ENCODE assay signal across 7 mouse cellular contexts in genomic region chr3:96414951-96415327, GRCm38 (mm10). TPM values are rescaled to one million over a fixed set of nuclear protein-coding genes. Genes with fewer than 3 reads are reported as not detected.
DNase-seq lines count a peak whose midpoint lies in the region; ATAC-seq and TF ChIP-seq lines count a peak whose summit lies in the region.

No protein-coding gene starts in this region.

- H3K27me3 ChIP-seq in liver, embryonic 11.5 days (replicated peaks; ENCODE audit: control insufficient read depth, insufficient read depth, low read length): peaks cover 3% of the 10 kb centered on the region; the same call in 1 of the 2 replicates
- peaks cover 17% of the 10 kb centered on the region for H3K27me3 ChIP-seq in forebrain, embryonic 12.5 days
- H3K27me3 ChIP-seq in limb, embryonic 14.5 days (ENCODE audit: control insufficient read depth, insufficient read depth, low read length): peaks cover 7% of the 10 kb centered on the region
- peaks cover 6% of the 10 kb centered on the region; the same call in 1 of the 2 replicates for H3K27me3 ChIP-seq in small intestine, adult 2 months (ENCODE audit: control insufficient read depth, insufficient read depth, low read length)

- 27% methylated on average over 7 of the region's 7 CpGs for WGBS in liver, embryonic 11.5 days
- 44% methylated on average over 7 of the region's 7 CpGs for WGBS in forebrain, embryonic 12.5 days
- WGBS in limb, embryonic 14.5 days: 38% methylated on average over 7 of the region's 7 CpGs
- 48% methylated on average over 7 of the region's 7 CpGs for WGBS in small intestine, adult 2 months

- H3K36me3 ChIP-seq in liver, embryonic 11.5 days (ENCODE audit: control insufficient read depth, insufficient read depth, low read length): no peaks in the 10 kb centered on the region
- no peaks in the 10 kb centered on the region for H3K36me3 ChIP-seq in forebrain, embryonic 12.5 days (replicated peaks)
- 0 out of 2 replicates have a peak, but pooled peaks cover 4% of the 10 kb centered on the region for H3K36me3 ChIP-seq in limb, embryonic 14.5 days (ENCODE audit: control insufficient read depth, insufficient read depth, low read length)
- no peaks in the 10 kb centered on the region for H3K36me3 ChIP-seq in small intestine, adult 2 months (ENCODE audit: control insufficient read depth, insufficient read depth, low read length)

- H3K4me2 ChIP-seq in liver, embryonic 11.5 days: peak overlapping the region; percentile 85
- H3K4me2 ChIP-seq in forebrain, embryonic 12.5 days: peak overlapping the region; percentile 76
- peak overlapping the region; percentile 54 for H3K4me2 ChIP-seq in limb, embryonic 14.5 days (replicated peaks; ENCODE audit: low read depth, low read length, severe bottlenecking)

- TF ChIP-seq CTCF in small intestine, adult 2 months (IDR thresholded peaks at IDR 0.05; ENCODE audit: extremely low read depth, insufficient read length, insufficient replicate concordance, low read depth, low read length): no peak

- peaks cover 17% of the 10 kb centered on the region for H3K4me1 ChIP-seq in liver, embryonic 11.5 days (replicated peaks; ENCODE audit: control insufficient read depth, insufficient read depth, low read length)
- peaks cover 7% of the 10 kb centered on the region for H3K4me1 ChIP-seq in forebrain, embryonic 12.5 days
- no peaks in the 10 kb centered on the region for H3K4me1 ChIP-seq in limb, embryonic 14.5 days (ENCODE audit: control insufficient read depth, insufficient read depth, low read length)
- H3K4me1 ChIP-seq in small intestine, adult 2 months (ENCODE audit: control insufficient read depth, insufficient read depth, insufficient read length, low read length): 0 out of 2 replicates have a peak, but pooled peaks cover 3% of the 10 kb centered on the region

- no peak for ATAC-seq in liver, embryonic 11.5 days (replicated peaks; ENCODE audit: low FRiP score)
- ATAC-seq in forebrain, embryonic 12.5 days (ENCODE audit: low FRiP score): no peak
- no peak; the same call in 1 of the 2 replicates for ATAC-seq in limb, embryonic 14.5 days (ENCODE audit: low FRiP score, low read depth)
- ATAC-seq in cerebellum, adult (ENCODE audit: insufficient number of reproducible peaks, low FRiP score, low TSS enrichment): no peak

- no peak for DNase-seq in liver, embryonic 11.5 days (ENCODE audit: low spot score)
- no peak for DNase-seq in liver
- no peak for DNase-seq in limb, embryonic 14.5 days (ENCODE audit: low spot score)
- DNase-seq in right cerebral cortex, postnatal 4 days: no peak

- no peak for TF ChIP-seq POLR2A in limb, embryonic 14.5 days (IDR thresholded peaks at IDR 0.05; ENCODE audit: borderline replicate concordance, extremely low read depth, insufficient read depth, insufficient read length)
- TF ChIP-seq POLR2A in small intestine, adult 2 months (IDR thresholded peaks at IDR 0.05; ENCODE audit: low read depth, low read length): no peak

- peak overlapping the region; percentile 66 for H3K4me3 ChIP-seq in liver, embryonic 11.5 days (ENCODE audit: low read depth, low read length)
- peak overlapping the region; percentile 66 for H3K4me3 ChIP-seq in forebrain, embryonic 12.5 days (replicated peaks)
- peak overlapping the region; percentile 59 for H3K4me3 ChIP-seq in limb, embryonic 14.5 days (replicated peaks; ENCODE audit: low read length)
- H3K4me3 ChIP-seq in small intestine, adult 2 months (ENCODE audit: low read depth, low read length): 0 out of 2 replicates have a peak overlapping the region, but pooled peaks have one; percentile 77

- H3K27ac ChIP-seq in liver, embryonic 11.5 days (ENCODE audit: low read depth, low read length): peak overlapping the region; percentile 16; the same call in 1 of the 2 replicates
- H3K27ac ChIP-seq in forebrain, embryonic 12.5 days: no peak overlapping the region
- H3K27ac ChIP-seq in limb, embryonic 14.5 days (replicated peaks; ENCODE audit: low read depth, low read length): peak overlapping the region; percentile 92; the same call in 1 of the 2 replicates
- H3K27ac ChIP-seq in small intestine, adult 2 months (ENCODE audit: insufficient read depth, low read depth, low read length): no peak overlapping the region

- H3K9me3 ChIP-seq in liver, embryonic 11.5 days (ENCODE audit: control insufficient read depth, low read length): no peaks in the 10 kb centered on the region
- no peaks in the 10 kb centered on the region for H3K9me3 ChIP-seq in forebrain, embryonic 12.5 days
- H3K9me3 ChIP-seq in limb, embryonic 14.5 days (ENCODE audit: control insufficient read depth, low read length): no peaks in the 10 kb centered on the region

- peak overlapping the region; percentile 83 for H3K9ac ChIP-seq in liver, embryonic 11.5 days (ENCODE audit: low read depth, low read length)
- H3K9ac ChIP-seq in forebrain, embryonic 12.5 days: 0 out of 2 replicates have a peak overlapping the region, but pooled peaks have one; percentile 90
- no peak overlapping the region for H3K9ac ChIP-seq in limb, embryonic 14.5 days (ENCODE audit: low read depth, low read length, severe bottlenecking)

RNA-seq across cellular contexts. Expression of gene BC107364, which starts 37.2 kb away (rescaled TPM):
- polyA plus RNA-seq in liver, embryonic 11.5 days (2014; fragmentation: Nextera tagmentation; extraction: Ambion mirVana): not detected in 2 replicates
- polyA plus RNA-seq in forebrain, embryonic 12.5 days (2016; fragmentation: Nextera tagmentation; extraction: Ambion mirVana): not detected in 2 replicates
- polyA plus RNA-seq in limb, embryonic 14.5 days (2012; rRNA removed): 0.10 TPM in 1 of 2 replicates, not detected in the other
- 0.40 TPM in 1 of 2 replicates, not detected in the other for polyA plus RNA-seq in limb, embryonic 14.5 days (2014; fragmentation: Nextera tagmentation; extraction: Ambion mirVana)
- not detected in 2 replicates for polyA plus RNA-seq in small intestine, adult 2 months (2012; rRNA removed)

Comparison
In these comparisons a context has a peak if more than half of its experiments do, and no peak if none do; other contexts are left out.
1. H3K27ac ChIP-seq: peak in liver, embryonic 11.5 days (single experiment) and limb, embryonic 14.5 days (single experiment); none in forebrain, embryonic 12.5 days (single experiment) and small intestine, adult 2 months (single experiment).
2. Peak in every context shown above with its lines, with median percentiles within 50 percentile points of each other: H3K4me2 ChIP-seq and H3K4me3 ChIP-seq.